Mouse (Mus musculus) heart, postnatal 36 days (tissue): ENCODE measurements around the gene Hist1h4f. TPM values are rescaled to one million over a fixed set of nuclear protein-coding genes. Genes with fewer than 3 reads are reported as not detected.
A peak's percentile ranks its signal among the peaks of the same experiment; 100 is the strongest.
"Not testable (repeated sequence)": the region's sequence is repeated elsewhere in the genome, so short reads cannot be mapped to it uniquely, and the experiment has no call there.

ENCODE experiments used
- DNase-seq, 2 experiments: peaks; one replicate each; pipeline ENCODE4 v3.0.0; 2021 to 2022
- intact Hi-C: fragments of 180-260 bp; cut with DNase I; formaldehyde crosslinking; loops from one replicate; pipeline ENCODE4 v1.15.1; 2025
- total RNA-seq, 2 experiments: library from RNA; stranded (reverse); gene quantifications; 2 replicates each; pipeline ENCODE4 v1.2.3; 2021

The Hist1h4f gene
- total RNA-seq, 2 experiments from 2014 or later: 37.7 to 40.9 TPM

DNA sequence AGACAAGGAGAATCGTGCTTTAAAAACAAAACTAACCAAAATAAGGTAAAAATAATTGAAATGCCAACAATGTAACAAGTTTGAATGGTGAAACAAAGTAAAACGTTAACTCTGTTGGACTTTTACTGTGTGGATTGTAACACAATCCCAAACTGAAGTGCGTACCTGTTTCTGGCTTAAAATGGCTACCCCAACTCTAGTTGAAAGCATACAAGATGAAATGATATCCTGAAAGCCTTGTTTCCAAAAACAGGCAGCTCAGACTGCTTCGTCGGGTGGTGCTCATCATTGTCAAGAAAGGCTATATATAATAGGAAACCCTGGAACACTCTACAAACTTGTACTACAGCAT, 10.1 kb upstream of the Hist1h4f start:
- intact Hi-C loops, DNase-seq: not testable (repeated sequence)

DNA sequence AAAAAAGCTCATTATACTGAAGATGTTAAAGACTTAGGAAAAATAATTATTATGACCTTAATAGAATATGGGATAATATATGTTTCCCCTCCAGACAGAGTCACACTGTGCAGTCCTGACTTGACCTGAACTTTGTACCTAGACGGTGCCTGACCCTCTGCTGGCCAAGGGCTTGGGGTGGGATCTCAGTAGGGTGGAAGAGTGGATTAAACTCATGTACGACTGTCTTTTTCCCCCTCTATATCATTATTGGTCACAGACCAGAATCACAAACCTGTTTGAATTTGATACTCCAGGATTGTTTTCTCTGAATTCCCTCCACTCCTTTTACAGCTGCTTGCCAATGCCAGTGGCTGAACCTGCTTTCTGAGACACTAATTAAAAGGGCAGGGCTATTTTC, 9.3 kb upstream of the Hist1h4f start:
- intact Hi-C loops, DNase-seq: not testable (repeated sequence)

DNA sequence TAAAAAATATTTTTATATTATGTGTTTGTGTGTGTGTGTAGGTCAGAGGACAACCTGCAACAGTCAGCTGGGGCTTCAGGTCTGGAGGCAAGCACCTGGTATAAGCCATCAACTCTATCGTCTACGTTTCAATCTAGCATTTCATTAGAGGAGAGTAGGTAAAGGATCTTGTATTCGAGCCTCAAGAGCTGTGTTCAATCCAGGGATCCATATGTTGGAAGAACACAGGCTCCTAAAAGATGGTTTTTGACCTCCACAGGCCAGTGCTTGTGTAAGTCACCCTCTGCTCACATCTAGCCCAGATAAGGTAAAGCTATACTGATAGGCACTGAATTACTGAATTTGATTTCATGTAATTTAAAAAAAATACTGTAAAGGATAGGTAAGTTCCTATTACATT, 5.5 kb upstream of the Hist1h4f start:
- no peak for DNase-seq
- intact Hi-C loops: no loop called here

DNA sequence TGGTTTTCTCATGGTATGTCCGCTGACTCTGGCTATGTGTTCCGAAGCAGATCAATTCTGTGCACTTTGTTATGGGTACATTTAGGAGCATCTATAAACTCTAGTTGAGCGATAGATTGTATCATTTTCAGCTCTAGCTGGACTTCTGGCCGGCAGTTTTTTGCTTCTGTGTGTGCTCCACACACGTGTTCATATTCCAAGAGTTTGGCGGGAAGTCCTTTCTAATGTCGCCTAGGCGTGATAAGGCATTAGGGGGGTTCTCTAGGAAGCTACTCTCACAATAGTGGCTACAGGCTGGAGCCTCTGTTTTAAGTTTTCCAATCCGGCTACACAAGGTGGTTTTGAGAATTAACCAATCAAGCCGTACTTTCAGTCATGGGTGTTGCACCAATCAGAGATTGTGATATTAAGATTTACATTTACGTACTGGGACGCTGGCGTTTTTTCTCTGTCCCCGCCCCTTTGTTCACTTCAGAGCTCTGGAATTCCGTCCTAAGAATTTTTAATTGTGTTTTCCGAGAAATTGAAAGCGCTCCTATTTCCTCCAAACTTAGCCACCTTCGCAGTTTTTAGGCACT, 4.5 kb upstream of the Hist1h4f start:
- intact Hi-C loops: no loop called here
- DNase-seq: peak; percentile 52 to 70

DNA sequence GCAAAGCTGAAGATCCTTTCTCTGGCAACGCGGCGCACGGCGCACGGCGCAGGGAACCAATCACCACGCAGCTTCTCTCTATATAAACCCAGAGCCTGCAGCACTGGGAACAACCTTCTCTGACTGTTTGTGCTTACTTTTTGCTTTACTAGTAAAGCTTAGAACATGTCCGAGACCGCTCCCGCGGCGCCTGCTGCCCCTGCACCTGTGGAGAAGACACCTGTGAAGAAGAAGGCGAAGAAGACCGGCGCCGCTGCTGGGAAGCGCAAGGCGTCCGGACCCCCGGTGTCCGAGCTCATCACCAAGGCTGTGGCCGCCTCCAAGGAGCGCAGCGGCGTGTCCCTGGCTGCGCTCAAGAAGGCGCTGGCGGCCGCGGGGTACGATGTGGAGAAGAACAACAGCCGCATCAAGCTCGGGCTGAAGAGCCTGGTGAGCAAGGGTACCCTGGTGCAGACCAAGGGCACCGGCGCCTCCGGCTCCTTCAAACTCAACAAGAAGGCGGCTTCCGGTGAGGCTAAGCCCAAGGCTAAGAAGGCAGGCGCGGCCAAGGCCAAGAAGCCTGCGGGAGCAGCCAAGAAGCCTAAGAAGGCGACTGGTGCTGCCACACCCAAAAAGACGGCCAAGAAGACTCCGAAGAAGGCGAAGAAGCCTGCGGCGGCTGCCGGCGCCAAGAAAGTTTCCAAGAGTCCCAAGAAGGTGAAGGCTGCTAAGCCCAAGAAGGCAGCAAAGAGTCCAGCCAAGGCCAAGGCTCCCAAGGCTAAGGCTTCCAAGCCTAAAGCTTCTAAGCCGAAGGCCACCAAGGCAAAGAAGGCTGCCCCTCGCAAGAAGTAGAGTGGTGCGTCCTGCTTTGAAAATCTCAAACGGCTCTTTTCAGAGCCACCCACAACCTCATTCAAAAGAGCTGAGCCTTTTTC, 3.7 kb upstream of the Hist1h4f start:
- intact Hi-C loops: no loop called here
- peak; percentile 67 to 69 for DNase-seq

DNA sequence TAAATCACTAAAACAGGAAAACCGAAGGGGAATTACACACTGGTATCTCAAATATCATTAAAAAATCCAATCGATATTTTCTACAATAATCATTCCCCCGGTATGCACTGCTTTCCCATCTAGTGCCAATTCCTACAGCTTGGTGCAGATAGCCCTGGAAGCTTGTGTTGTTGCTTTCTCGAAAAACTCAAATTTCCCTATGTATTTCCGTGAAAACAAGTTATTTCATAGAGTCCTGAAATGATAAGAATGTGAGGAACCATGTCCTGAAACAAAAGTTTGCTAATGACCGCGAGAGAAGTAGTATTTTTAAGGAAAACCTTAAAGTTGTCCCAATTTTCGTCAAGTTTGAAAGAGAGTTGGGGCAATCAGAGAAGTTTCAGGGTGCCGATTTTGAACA, 2.9 kb upstream of the Hist1h4f start:
- DNase-seq: no peak
- intact Hi-C loops: no loop called here

DNA sequence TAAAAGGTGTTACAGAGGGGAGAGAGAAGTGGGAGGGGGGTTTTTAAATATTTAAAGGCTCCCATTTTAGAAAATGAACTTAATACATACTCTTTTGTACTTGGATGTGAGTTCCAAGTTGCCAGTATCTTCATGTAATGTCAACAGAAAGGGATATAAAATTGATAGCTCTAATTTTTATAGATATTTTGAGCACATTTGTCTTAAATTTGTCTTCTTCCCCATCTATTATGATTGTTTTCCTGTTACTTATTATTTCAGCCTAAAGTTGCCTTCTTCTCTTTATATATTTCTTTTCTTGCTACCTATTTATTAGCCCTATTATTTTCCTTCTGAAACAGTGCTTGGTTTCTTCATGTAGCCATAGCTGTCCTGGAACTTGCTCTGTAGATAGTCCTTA, 1.5 kb upstream of the Hist1h4f start, which contains the start of gene Hist1h1d:
Gene Hist1h1d, plus strand, starts transcription at position 301 of the 400 bp plus-strand sequence.
- no peak for DNase-seq
- intact Hi-C loops: no loop called here

DNA sequence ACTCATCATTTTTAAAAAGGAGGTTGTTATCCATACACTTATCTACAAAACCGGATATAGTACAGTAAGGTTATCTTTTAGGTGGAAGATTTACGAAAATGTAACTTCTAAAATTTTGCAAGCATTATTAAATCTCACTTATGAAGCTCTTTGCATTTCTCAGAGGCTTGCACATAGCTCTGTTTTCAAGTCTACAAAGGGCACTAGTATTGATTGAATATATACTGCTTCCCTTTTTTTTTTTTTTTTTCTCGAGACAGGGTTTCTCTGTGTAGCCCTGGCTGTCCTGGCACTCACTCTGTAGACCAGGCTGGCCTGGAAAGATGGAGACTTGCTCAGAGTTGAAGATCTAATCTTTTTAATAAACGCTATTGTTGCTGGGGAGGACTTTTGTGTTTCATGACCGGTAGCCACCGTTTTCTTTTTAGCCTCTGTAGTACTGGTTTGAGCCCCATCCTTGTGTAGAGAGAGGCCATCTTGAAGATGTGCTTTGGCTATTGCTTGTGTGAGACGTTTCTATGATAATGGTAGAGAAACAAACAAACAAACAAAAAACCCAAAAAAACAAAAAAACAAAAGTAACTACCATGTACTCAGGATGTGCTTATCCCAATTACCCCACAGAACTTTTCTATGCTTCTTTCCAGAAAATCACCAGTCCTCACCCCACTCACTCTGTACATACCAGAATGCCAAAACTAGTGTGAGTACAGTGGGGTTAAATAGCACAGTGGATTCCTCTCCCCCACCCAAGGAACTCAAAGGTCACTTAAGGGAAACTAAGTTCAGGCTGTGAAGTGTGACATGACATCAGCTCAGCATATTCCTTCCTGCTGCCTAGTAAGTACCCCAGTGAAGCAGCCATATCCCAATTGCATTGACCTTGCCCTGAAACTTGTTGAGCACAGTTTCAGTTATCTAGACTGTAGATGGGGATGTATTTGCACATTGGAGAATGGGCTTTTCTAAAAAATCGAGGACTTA, 775 bp upstream of the Hist1h4f start:
- no peak for DNase-seq
- intact Hi-C loops: loop anchor here (2.0 kb wide), 1 partner anchor 17 kb away; no protein-coding TSS in a partner anchor

DNA sequence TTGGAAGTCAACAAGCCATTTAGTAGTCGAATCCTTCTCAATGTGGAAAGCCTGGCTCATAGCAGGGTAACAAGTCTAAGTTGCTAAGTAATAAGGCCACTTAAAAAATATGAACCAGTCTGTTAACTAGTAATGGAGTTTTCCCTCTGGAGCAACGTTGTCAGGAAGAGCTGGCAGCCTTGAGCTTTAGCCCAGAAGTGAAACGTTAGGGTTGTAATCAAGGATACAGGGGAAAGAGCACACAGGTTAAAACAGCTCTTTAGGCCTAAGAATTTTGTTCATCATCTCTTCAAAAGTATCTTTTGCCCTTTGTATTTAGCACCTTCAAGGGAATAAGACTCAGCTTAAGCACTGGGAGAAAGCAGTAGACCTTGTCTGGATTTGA, 695 bp downstream of the Hist1h4f start:
- intact Hi-C loops: loop anchor here (2.0 kb wide), 1 partner anchor 18 kb away; no protein-coding TSS in a partner anchor
- DNase-seq: no peak

DNA sequence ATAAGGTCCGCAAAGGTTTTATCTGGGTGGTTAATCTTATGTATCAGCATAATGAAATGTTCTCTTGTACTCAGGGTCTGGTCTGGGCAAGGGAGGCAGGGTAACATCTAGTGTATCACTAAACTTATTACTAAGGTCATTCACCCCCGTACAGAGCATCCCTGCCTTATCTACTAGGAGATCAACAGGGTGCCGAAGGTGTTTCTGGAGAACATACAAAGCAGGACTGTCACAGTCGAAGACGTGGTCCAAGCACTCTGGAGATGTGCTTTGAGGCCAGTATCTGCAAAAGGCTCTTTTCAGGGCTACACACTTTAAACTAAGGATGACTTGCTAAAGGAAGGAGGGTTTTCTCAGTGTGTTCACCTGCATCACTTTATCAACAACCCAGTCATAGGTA, 4.8 kb downstream of the Hist1h4f start:
- no peak for DNase-seq

DNA sequence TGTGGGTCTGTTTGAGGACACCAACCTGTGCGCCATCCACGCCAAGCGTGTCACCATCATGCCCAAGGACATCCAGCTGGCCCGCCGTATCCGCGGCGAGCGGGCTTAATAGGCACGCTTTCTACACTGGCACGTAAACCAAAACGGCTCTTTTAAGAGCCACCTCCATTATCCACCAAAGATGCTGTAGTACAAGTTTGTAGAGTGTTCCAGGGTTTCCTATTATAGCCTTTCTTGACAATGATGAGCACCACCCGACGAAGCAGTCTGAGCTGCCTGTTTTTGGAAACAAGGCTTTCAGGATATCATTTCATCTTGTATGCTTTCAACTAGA, 6.7 kb downstream of the Hist1h4f start:
- DNase-seq, intact Hi-C loops: not testable (repeated sequence)

More for the DNA sequence above, 4.8 kb downstream of the Hist1h4f start:
- intact Hi-C loops: no loop called here

DNA sequence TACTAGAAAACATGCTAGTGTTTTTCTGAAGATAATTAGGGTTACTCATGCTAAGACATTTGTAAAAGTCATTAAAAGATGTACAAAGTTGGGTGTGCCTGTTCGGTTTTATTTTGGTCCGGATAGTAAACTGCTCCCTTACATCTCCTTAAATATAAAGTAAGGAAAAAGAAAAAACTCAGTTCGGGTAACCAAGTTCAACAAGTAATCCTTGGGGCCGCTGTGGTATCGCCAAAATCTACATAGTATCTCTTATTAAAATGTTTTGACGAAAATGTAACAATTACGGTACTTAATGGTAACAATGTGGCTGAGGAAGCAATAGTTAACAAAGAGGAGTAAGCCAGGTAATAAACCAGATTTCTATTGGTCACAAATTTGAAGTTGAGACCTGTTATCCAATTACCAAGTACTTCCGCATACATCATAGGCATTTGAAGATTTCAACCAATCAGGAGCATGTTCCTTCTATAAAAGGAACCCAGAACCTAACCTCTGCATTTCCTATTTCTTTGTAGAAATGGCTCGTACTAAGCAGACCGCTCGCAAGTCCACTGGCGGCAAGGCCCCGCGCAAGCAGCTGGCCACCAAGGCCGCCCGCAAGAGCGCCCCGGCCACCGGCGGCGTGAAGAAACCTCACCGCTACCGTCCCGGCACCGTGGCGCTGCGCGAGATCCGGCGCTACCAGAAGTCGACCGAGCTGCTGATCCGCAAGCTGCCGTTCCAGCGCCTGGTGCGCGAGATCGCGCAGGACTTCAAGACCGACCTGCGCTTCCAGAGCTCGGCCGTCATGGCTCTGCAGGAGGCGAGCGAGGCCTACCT, 7.3 kb downstream of the Hist1h4f start, which contains the start of gene Hist1h3f:
Gene Hist1h3f, plus strand, starts transcription at position 88 of the 822 bp plus-strand sequence.
- DNase-seq: peak; percentile 65 to 80
- intact Hi-C loops: no loop called here

DNA sequence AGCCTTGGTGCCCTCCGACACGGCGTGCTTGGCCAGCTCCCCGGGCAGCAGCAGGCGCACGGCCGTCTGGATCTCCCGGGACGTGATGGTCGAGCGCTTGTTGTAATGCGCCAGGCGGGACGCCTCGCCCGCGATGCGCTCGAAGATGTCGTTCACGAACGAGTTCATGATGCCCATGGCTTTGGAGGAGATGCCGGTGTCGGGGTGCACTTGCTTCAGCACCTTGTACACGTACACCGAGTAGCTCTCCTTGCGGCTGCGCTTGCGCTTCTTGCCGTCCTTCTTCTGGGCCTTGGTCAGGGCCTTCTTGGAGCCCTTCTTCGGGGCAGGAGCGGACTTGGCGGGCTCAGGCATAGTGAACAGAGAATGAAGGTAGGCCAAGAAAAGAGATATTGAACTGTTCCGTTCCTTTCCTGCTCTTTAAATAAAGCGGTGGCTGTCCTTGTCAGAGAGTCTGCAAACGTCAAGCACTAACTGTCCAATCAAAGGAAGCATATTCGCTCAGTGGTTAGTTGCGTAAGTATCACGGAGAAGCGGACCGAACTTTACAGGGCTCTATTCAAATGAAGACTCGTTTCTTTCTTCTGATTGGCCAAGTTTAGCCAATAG, 8.3 kb downstream of the Hist1h4f start, which contains the start of gene Hist1h2bh:
Gene Hist1h2bh, minus strand, starts transcription at position 394 of the 609 bp plus-strand sequence.
- intact Hi-C loops: not testable (repeated sequence)
- peak; percentile 44 to 68 for DNase-seq

DNA sequence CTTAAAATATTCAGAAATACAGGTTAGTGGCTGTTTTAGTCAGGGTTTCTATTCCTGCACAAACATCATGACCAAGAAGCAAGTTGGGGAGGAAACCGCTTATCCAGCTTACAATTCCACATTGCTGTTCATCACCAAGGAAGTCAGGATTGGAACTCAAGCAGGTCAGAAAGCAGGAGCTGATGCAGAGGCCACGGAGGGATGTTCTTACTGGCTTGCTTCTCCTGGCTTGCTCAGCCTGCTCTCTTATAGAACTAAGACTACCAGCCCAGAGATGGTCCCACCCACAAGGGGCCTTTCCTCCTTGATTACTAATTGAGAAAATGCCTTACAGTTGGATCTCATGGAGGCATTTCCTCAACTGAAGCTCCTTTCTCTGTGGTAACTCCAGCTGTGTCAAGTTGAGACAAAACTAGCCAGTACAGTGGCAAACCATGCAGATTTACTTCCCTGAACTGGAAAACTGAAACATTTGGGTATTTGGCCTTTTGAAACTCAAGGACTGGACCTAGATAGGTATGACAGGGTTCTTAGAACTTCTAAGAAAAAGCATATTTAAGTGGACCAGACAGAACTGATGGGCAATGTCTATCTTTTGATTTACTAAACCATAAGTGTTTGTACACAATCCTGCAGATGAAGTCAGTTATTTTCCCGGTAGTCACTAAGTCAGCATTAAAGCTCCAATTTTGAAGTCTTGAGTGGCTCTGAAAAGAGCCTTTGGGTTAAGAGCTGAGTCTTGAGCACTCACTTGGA, 9.0 kb downstream of the Hist1h4f start:
- DNase-seq, intact Hi-C loops: not testable (repeated sequence)

DNA sequence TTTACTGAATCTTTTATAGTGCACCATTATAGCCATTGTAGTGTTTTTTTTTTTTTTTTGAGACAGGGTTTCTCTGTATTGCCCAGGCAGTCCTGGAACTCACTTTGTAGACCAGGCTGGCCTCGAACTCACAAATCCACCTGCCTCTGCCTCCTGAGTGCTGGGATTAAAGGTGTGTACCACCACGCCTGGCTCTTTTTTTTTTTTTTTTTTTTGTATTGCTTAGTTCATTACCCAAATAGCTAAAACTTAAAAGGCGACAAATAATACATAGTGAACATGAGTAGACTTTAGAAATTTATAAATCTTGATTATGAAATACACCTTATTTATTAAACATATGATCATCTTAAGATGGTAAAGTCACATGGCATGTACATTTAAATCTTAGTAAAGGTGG, 10.0 kb downstream of the Hist1h4f start:
- intact Hi-C loops: no loop called here

DNA sequence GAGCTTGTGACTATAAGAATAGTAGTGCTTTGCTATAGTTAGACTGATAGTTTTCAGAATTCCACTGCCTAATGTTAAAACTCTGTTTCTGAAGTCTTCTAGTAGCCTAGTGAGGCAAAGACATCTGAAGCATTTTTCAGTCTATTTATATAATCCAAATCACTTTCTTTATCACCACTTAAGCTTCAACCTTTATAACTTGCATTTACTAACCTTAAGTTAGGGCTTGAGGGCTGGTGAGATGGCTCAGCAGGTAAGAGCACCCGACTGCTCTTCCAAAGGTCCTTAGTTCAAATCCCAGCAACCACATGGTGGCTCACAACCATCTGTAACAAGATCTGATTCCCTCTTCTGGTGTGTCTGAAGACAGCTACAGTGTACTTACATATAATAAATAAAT, 11.6 kb downstream of the Hist1h4f start:
- intact Hi-C loops: not testable (repeated sequence)

More for the DNA sequence above, 10.0 kb downstream of the Hist1h4f start:
- DNase-seq: no peak

DNA sequence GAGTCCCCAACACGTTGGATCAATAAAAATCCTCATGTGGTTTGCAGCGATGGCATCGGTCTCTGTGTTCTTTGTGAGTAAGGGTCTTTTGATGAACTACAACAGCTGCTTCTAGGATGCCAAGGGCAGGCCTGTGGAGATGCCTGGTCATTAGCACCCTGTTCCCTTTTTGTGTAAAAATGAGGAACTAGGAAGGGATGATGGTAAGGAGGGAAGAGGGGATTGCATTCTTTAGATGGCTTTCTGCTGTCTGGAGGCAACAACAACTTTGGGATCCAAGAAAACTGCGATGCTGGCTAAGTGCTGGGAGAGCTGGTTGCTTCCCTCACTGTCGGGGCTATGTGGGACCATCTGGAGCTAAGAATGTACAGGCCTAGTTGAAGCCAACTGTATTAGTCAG, 13.2 kb downstream of the Hist1h4f start:
- DNase-seq: no peak
- intact Hi-C loops: no loop called here

More for the DNA sequence above, 11.6 kb downstream of the Hist1h4f start:
- DNase-seq: not testable (repeated sequence)

DNA sequence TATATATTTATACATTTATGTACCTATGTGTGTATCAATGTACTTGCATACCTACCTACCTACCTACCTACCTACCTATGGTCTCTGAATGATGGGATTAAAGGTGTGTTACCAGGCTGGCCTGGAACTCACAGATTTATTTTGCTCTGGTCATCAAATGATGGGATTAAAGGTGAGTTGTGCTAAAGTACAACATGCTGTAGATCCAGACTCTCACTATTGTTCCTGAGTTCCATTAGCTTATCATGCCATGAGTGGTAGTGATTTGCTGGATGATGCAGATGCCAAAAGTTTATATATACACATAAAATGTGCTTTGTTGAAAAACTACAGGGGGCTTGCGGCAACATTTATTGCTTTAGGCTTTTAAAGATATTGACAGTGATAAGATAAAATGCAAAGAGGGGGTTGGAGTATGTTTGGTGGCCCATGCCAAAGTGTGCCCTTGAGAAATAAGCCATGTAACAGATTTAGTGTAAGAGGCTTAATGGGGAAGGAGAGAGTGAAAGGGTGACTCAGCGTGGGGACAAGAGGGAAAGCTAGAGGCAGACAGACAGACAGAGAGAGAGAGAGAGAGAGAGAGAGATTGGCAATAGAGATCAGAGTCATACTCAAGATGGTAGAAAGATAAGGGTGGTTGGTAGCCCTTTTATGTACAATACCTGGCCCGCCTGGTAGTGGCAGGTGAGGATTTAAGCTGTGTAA, 14.3 kb downstream of the Hist1h4f start:
- intact Hi-C loops: no loop called here
- DNase-seq: no peak
